Mouse (Mus musculus): Measurements from ENCODE around the gene Gm21976.

DNA sequence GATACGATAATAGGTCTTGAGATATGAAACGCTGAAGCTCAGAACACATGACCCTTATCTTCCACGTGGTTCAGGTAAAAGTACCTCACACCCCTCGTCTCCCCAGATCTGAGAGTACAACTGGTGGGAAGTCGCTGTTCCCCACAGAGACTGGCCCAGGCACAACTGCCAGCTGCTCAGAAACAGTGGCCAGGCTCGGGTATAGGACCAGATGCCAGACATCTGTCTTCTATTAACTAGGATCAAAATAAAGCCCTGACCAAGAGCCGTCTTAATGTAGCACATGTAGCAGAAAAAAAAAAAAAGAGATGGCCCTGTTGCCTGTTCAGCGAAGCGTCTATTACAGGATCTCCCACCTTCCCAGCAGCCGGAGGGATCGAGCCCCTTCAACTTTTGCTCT lies 45.3 kb downstream of the Gm21976 start:
- TF ChIP-seq CTCF (IDR thresholded peaks at IDR 0.05) (no peak), EP300 (IDR thresholded peaks at IDR 0.05; ENCODE audit: insufficient read depth, low read depth, low read length) (no peak)

All from heart, adult 2 months (tissue).